Mouse (Mus musculus) kidney, adult 2 months (tissue): ENCODE measurements around the gene Olfr823. TPM values are rescaled to one million over a fixed set of nuclear protein-coding genes. Genes with fewer than 3 reads are reported as not detected.
"Not testable (repeated sequence)": the region's sequence is repeated elsewhere in the genome, so short reads cannot be mapped to it uniquely, and the experiment has no call there.

ENCODE experiments used
- DNase-seq: peaks from one replicate; pipeline ENCODE4 v3.0.0; 2021
- H3K27ac ChIP-seq: fragments of 200-500 bp; 2 replicates; pipeline ENCODE4 v1.5.1; 2012; ENCODE audit warnings: low read depth, low read length, control low read depth, inconsistent platforms; ENCODE audit not compliant: insufficient read depth
- H3K27me3 ChIP-seq: fragments of 200-500 bp; replicated peaks from 2 replicates; pipeline ENCODE4 v1.6.1; 2012; ENCODE audit warnings: mild to moderate bottlenecking, moderate library complexity, low read length, inconsistent platforms; ENCODE audit not compliant: control insufficient read depth, insufficient read depth
- H3K36me3 ChIP-seq: fragments of 200-500 bp; 2 replicates; pipeline ENCODE4 v1.6.1; 2012; ENCODE audit warnings: mild to moderate bottlenecking, moderate library complexity, low read length, inconsistent platforms; ENCODE audit not compliant: control insufficient read depth, insufficient read depth
- H3K4me1 ChIP-seq: fragments of 200-500 bp; 2 replicates; pipeline ENCODE4 v1.6.1; 2011; ENCODE audit warnings: low read length; ENCODE audit not compliant: control insufficient read depth, insufficient read depth
- H3K4me3 ChIP-seq: fragments of 200-500 bp; 2 replicates; pipeline ENCODE4 v1.5.1; 2011; ENCODE audit warnings: mild to moderate bottlenecking, low read depth, low read length, control low read depth; ENCODE audit not compliant: insufficient read depth
- CTCF ChIP-seq: fragments of 200-500 bp; conservative IDR thresholded peaks from 2 replicates; pipeline ENCODE4 v1.5.1; 2011; ENCODE audit warnings: low read depth, mild to moderate bottlenecking, control low read depth, low read length, moderate library complexity, mixed read lengths; ENCODE audit not compliant: insufficient read depth, insufficient read length
- POLR2A ChIP-seq: fragments of 200-500 bp; IDR thresholded peaks from one replicate; pipeline ENCODE4 v1.6.1; 2011; ENCODE audit warnings: low read depth, low read length, control low read depth
- WGBS: fragments of 180-500 bp; shearing (Covaris S2); methylation state at CpG from one replicate; pipeline ENCODE4 v1.1.7; 2018; 5-methylcytosine and 5-hydroxymethylcytosine counted together
- polyA plus RNA-seq: library from polyadenylated mRNA; depleted of rRNA; stranded (reverse); fragments of >200 nt; gene quantifications from 2 replicates; pipeline ENCODE4 v1.2.3, GENCODE M21; 2012; rRNA removed

Olfr823 gene
- polyA plus RNA-seq = not detected in 2 replicates

GRCm38 (mm10) chr10:130115283-130115682 lies at the start of gene Olfr823:
TSS of gene Olfr823 (minus strand) at chr10:130115383.
- H3K4me1 ChIP-seq, H3K4me3 ChIP-seq, H3K27me3 ChIP-seq, H3K27ac ChIP-seq, DNase-seq, H3K36me3 ChIP-seq: not testable (repeated sequence)
- 77% methylated on average over 1 of the region's 1 CpGs for WGBS

GRCm38 (mm10) chr10:130144121-130144520 lies 28.9 kb upstream of the Olfr823 start:
- TF ChIP-seq POLR2A = no peak
- TF ChIP-seq CTCF = no peak
- no peaks in the 10 kb centered on the region for H3K36me3 ChIP-seq
- H3K4me3 ChIP-seq = no peak overlapping the region
- DNase-seq = no peak
- 63% methylated on average over 5 of the region's 5 CpGs for WGBS
- no peaks in the 10 kb centered on the region for H3K27me3 ChIP-seq
- H3K27ac ChIP-seq = no peak overlapping the region
- no peaks in the 10 kb centered on the region for H3K4me1 ChIP-seq

GRCm38 (mm10) chr10:130142481-130142880 lies 27.3 kb upstream of the Olfr823 start:
- H3K36me3 ChIP-seq, DNase-seq, H3K4me1 ChIP-seq, H3K4me3 ChIP-seq, H3K27me3 ChIP-seq, H3K27ac ChIP-seq: not testable (repeated sequence)
- WGBS = 76% methylated on average over 5 of the region's 5 CpGs

- no peaks in the 10 kb centered on the region; the same call in 1 of the 2 replicates for H3K27me3 ChIP-seq
- H3K27ac ChIP-seq = no peak overlapping the region
- TF ChIP-seq POLR2A (no peak), CTCF (no peak)
- DNase-seq = no peak
- H3K36me3 ChIP-seq = no peaks in the 10 kb centered on the region
- no peak overlapping the region for H3K4me3 ChIP-seq
- no peaks in the 10 kb centered on the region for H3K4me1 ChIP-seq
Observed at GRCm38 (mm10) chr10:130134811-130135210, 19.6 kb upstream of the Olfr823 start.

GRCm38 (mm10) chr10:130129900-130130299 lies 14.7 kb upstream of the Olfr823 start, which contains the start of gene Olfr824:
TSS of gene Olfr824 (minus strand) at chr10:130130000.
- H3K27me3 ChIP-seq, DNase-seq, H3K27ac ChIP-seq, H3K36me3 ChIP-seq, H3K4me1 ChIP-seq, H3K4me3 ChIP-seq: not testable (repeated sequence)

GRCm38 (mm10) chr10:130116045-130116444 lies 862 bp upstream of the Olfr823 start:
- not testable (repeated sequence) for H3K27me3 ChIP-seq, H3K4me3 ChIP-seq, H3K27ac ChIP-seq, DNase-seq, H3K4me1 ChIP-seq, H3K36me3 ChIP-seq
- WGBS = 67% methylated on average over 3 of the region's 3 CpGs

GRCm38 (mm10) chr10:130096104-130096503 lies 19.1 kb downstream of the Olfr823 start:
- H3K4me3 ChIP-seq = no peak overlapping the region
- H3K27me3 ChIP-seq = no peaks in the 10 kb centered on the region
- TF ChIP-seq POLR2A (no peak), CTCF (no peak)
- H3K27ac ChIP-seq = no peak overlapping the region
- H3K4me1 ChIP-seq = no peaks in the 10 kb centered on the region
- no peaks in the 10 kb centered on the region for H3K36me3 ChIP-seq
- DNase-seq = no peak

- Histone ChIP-seq H3K36me3 (no peaks in the 10 kb centered on the region), H3K4me1 (no peaks in the 10 kb centered on the region), H3K27ac (no peak overlapping the region), H3K4me3 (no peak overlapping the region), H3K27me3 (no peaks in the 10 kb centered on the region)
- TF ChIP-seq POLR2A (no peak), CTCF (peak; percentile 16; the same call in 1 of the 2 replicates)
- peak; percentile 38 for DNase-seq
- 14% methylated on average over 5 of the region's 5 CpGs for WGBS
Observed at GRCm38 (mm10) chr10:130092838-130093440, 22.2 kb downstream of the Olfr823 start.
